Mouse (Mus musculus): ENCODE results near the gene Lcorl.

DNA sequence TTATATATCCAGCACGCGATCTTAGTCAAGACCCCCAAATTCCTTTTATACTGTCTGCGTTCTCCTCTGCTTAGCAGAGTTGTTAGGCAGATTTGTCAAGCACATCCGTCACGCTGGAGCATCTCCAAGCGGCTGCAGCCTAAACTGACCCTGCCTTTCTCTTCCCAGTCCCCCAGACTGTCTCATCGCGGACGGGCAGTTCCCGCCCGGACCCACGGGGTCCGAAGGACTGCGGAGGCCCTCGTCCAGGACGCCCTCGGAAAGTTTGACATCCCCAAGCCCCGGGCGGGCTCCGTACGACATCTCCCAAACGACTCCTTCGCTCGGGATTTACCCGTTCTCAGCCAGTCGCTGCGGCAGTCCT lies 188.2 kb downstream of the Lcorl start:
- TF ChIP-seq POLR2A (IDR thresholded peaks at IDR 0.05; ENCODE audit: insufficient read depth, low read depth, low read length) = no peak
- no peak for TF ChIP-seq EP300 (IDR thresholded peaks at IDR 0.05; ENCODE audit: insufficient read depth, low read depth, low read length)

All from heart, adult 2 months (tissue).